Comparison of ENCODE assay signal across 11 mouse cellular contexts in the genomic region with DNA sequence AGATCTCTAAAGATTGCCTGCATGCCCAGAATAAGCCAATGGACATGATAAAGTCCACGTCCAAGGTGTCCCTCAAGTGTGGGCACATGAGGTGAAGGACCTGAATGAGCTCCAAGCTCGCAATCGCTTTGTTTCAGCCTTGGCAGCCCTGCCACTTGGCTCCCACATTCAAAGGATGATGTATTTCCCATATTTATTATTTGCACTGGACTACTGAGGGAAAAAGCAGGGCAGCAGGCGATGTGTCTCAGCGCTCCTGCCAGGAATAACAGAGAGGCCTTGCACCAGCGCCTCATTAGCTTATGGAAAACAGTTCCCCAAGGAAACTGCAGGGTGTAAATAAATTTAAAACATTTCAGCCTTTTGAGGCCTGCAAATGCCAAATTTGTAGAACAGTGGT.
DNase-seq lines count a peak whose midpoint lies in the region.
"Had no signal": no experiment of that assay in that cellular context is flagged by ENCODE, and none has a peak within 500 bp of the region (broad histone marks: within the 10 kb centered on the region; RNA-seq: fewer than 3 reads in every experiment).

No protein-coding gene starts in this region.

- no peaks in the 10 kb centered on the region for H3K36me3 ChIP-seq in heart, embryonic 10.5 days
- H3K36me3 ChIP-seq: liver, embryonic 12.5 days had no signal

- DNase-seq in heart, adult 8-10 months (ENCODE audit: low spot score), result peak; percentile 21
- DNase-seq in heart, embryonic 10.5 days (ENCODE audit: low spot score), result no peak
- peak; percentile 24 to 30 for DNase-seq in right cerebral cortex, postnatal 10 days (ENCODE audit: low spot score in 2 of 2)
- DNase-seq in right cerebral cortex, adult 18-20 months, result no peak
- peak; percentile 49 to 56 for DNase-seq in cerebellum, postnatal 14 days
- DNase-seq in thymus, postnatal 10 days (ENCODE audit: low spot score in 2 of 2), result no peak
- no peak for DNase-seq in layer of hippocampus, adult 9-11 months
- DNase-seq: kidney, adult 2 months; lung, postnatal 10 days; thymus, postnatal 14 days had no signal

- H3K9me3 ChIP-seq in heart, embryonic 10.5 days, result no peaks in the 10 kb centered on the region
- H3K9me3 ChIP-seq: liver, embryonic 12.5 days had no signal

- 81% methylated on average over 6 of the region's 6 CpGs for WGBS in heart, embryonic 10.5 days

- H3K4me3 ChIP-seq in heart, embryonic 10.5 days, result no peak overlapping the region
- H3K4me3 ChIP-seq: liver, embryonic 12.5 days had no signal

- H3K27me3 ChIP-seq in heart, embryonic 10.5 days (ENCODE audit: insufficient read depth, poor library complexity, severe bottlenecking), result no peaks in the 10 kb centered on the region
- H3K27me3 ChIP-seq: liver, embryonic 12.5 days had no signal

- H3K27ac ChIP-seq in heart, embryonic 10.5 days, result no peak overlapping the region
- H3K27ac ChIP-seq: liver, embryonic 12.5 days had no signal

- H3K4me1 ChIP-seq in heart, embryonic 10.5 days, result no peaks in the 10 kb centered on the region
- H3K4me1 ChIP-seq: liver, embryonic 12.5 days had no signal

Comparison
In these comparisons a context has a peak if more than half of its experiments do, and no peak if none do; other contexts are left out.
1. DNase-seq: peak in heart, adult 8-10 months (single experiment), right cerebral cortex, postnatal 10 days (2 of 2) and cerebellum, postnatal 14 days (2 of 2); none in heart, embryonic 10.5 days (single experiment), right cerebral cortex, adult 18-20 months (single experiment), thymus, postnatal 10 days (0 of 2) and layer of hippocampus, adult 9-11 months (single experiment).